8 mouse cellular contexts compared by ENCODE assay signal in the genomic region with DNA sequence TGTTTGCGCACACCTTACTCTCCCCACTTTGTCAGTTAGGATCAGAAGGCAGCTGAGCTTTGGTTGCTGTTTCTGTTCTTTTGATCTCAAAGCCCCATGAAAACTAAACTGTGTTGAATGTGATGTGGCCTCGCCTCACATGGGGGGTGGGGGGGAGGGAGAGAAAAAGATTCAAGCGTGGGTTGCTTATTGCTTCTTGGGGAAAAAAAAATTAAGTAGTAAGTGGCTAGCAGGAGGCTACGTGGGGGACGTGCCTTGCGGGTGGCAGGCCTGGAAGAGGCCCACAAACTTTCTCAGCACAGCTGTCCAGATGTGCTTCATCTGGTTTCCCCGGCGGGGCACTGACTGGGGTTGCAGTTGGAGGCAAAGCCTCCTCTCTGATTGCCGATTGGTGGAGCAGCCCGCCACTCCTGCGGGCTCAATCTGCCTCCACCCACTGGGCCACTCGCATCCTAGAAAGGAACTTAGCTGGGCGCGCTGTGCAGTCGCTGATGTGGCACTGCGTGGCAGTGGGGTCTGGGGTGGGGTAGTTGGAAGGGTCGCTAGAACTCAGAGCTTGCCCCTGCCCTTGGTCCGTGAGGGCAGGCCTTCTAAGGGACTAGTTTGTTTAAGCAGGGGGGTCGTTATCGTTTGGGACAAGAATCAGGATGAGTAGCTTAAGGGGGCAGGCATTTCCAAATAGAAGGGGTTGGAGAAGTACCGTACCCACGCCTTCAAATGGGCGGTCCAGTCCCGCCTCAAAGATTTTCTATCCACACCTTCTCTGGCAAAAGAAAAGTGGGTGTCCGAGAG. TPM values are rescaled to one million over a fixed set of nuclear protein-coding genes. Genes with fewer than 3 reads are reported as not detected.
DNase-seq lines count a peak whose midpoint lies in the region; ATAC-seq lines count a peak whose summit lies in the region.

A gene (minus strand): TSS at position 343 of the 792 bp plus-strand sequence.

- 3% methylated on average over 25 of the region's 25 CpGs for WGBS in intestine, embryonic 14.5 days

- H3K27ac ChIP-seq in intestine, embryonic 14.5 days (ENCODE audit: low read depth), result peak within 1 kb of the TSS; percentile 70

- peak within 1 kb of the TSS; percentile 63 for H3K4me3 ChIP-seq in intestine, embryonic 14.5 days (ENCODE audit: low read depth, low read length)

- peak; percentile 86 for DNase-seq in adrenal gland, postnatal 25 days
- DNase-seq in embryo, embryonic 11.5 days (ENCODE audit: low read depth, low spot score), result peak; percentile 80
- peak; percentile 87 to 96 for DNase-seq in gastrocnemius, postnatal 4 days (ENCODE audit: low spot score in 2 of 2)
- peak; percentile 92 for DNase-seq in intestine, embryonic 14.5 days (ENCODE audit: low spot score)
- peak; percentile 55 to 64 for DNase-seq in left cerebral cortex, adult 8-10 months (ENCODE audit: low spot score in 2 of 2)
- peak; percentile 88 to 94 for DNase-seq in lung, postnatal 4 days
- peak; percentile 56 to 65 for DNase-seq in right cerebral cortex, postnatal 36 days (ENCODE audit: low spot score in 2 of 2)

- H3K27me3 ChIP-seq in intestine, embryonic 14.5 days (replicated peaks; ENCODE audit: control insufficient read depth, insufficient read depth, low read length), result no peaks in the 10 kb centered on the region

- H3K4me1 ChIP-seq in intestine, embryonic 14.5 days (replicated peaks; ENCODE audit: control insufficient read depth, insufficient read depth, low read length), result no peaks in the 10 kb centered on the region

- no peaks in the 10 kb centered on the region for H3K36me3 ChIP-seq in intestine, embryonic 14.5 days (ENCODE audit: control insufficient read depth, insufficient read depth, low read length)

- peak; percentile 98 for ATAC-seq in intestine, embryonic 14.5 days (replicated peaks; ENCODE audit: low FRiP score, low TSS enrichment, low read depth)
- ATAC-seq in erythroid progenitor cell, adult 5-6 weeks (replicated peaks; ENCODE audit: low FRiP score, poor library complexity, severe bottlenecking), result no peak

- peak within 1 kb of the TSS; percentile 51 for H3K9ac ChIP-seq in intestine, embryonic 14.5 days (ENCODE audit: low read length)

- H3K9me3 ChIP-seq in intestine, embryonic 14.5 days (ENCODE audit: control insufficient read depth, low read length), result no peaks in the 10 kb centered on the region

- peak within 1 kb of the TSS; percentile 55 for H3K4me2 ChIP-seq in intestine, embryonic 14.5 days (ENCODE audit: low read length)

RNA-seq across cellular contexts. Expression of the gene that starts here (rescaled TPM):
- 3.3 and 3.6 TPM in 2 replicates for total RNA-seq in adrenal gland, postnatal 25 days (2021)
- 10 to 100 TPM; 19.7 to 20.8 TPM for total RNA-seq in gastrocnemius, postnatal 4 days (2021)
- polyA plus RNA-seq in intestine, embryonic 14.5 days (2014; fragmentation: Nextera tagmentation; extraction: Ambion mirVana), result 35.4 and 36.1 TPM in 2 replicates
- 1 to 10 TPM in 1 of 4 experiments, under 1 TPM in 3; 0.46 to 1.5 (median 0.70) TPM for total RNA-seq in left cerebral cortex, adult 8-10 months (2022)
- not detected in 2 replicates for total RNA-seq in erythroid progenitor cell, adult 5-6 weeks (2015; ENCODE audit: low replicate concordance)
- total RNA-seq in erythroid progenitor cell, adult 5-6 weeks (2017; ENCODE audit: low replicate concordance), result not detected in 2 replicates
